Mouse (Mus musculus) heart, postnatal 0 days (tissue): ENCODE results near the gene Gm17428.

ENCODE experiments used
- CTCF ChIP-seq: IDR thresholded peaks from 2 replicates; pipeline ENCODE4 v1.5.1; 2016; ENCODE audit warnings: antibody characterized with exemption, control low read depth, low read depth
- EP300 ChIP-seq: IDR thresholded peaks from 2 replicates; pipeline ENCODE4 v1.6.1; 2016; ENCODE audit warnings: antibody characterized with exemption, low read depth

DNA sequence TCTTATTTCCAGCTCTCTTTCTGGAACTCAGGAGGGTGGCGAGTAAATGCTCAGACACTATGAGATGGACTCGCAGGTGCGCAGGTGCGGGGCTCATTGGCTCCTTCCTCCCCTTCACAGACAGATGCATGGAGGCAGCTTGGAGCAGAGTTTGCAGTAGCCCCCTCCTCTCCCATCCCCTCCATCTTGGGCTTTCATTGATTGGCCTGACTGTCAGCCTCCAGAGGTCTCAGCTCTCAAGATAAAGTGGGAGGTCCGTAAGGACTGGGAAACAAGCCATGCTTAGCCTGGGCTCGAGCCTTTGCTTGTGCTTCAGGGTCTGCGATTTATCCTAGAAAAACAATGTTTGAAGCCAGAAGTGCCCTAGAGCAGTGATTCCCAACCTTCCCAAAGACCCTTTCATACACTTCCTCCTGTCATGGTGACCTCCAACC is 26.0 kb downstream of the Gm17428 start:
- TF ChIP-seq CTCF: no peak
- TF ChIP-seq EP300: no peak
